In genomic region chr6:112696056-112696950, GRCm38 (mm10) we compare ENCODE assay signal across 8 mouse cellular contexts. TPM values are rescaled to one million over a fixed set of nuclear protein-coding genes. Genes with fewer than 3 reads are reported as not detected.
A peak's percentile ranks its signal among the peaks of the same experiment; 100 is the strongest.
DNase-seq lines count a peak whose midpoint lies in the region; ATAC-seq and TF ChIP-seq lines count a peak whose summit lies in the region.

Gene Rad18, minus strand, starts transcription at chr6:112696686.

- no peaks in the 10 kb centered on the region for H3K4me1 ChIP-seq in brown adipose tissue, adult 24 weeks (ENCODE audit: control insufficient read depth, insufficient read depth, insufficient read length, low read length)
- 0 out of 4 replicates have a peak, but pooled peaks cover 0 to 6% of the 10 kb centered on the region in 2 experiments for H3K4me1 ChIP-seq in heart, embryonic 14.5 days (ENCODE audit: control insufficient read depth in 2 of 2, insufficient read depth in 2 of 2, low read length in 2 of 2)
- H3K4me1 ChIP-seq in liver, embryonic 16.5 days (ENCODE audit: control insufficient read depth, low read depth, low read length) = peaks cover 15% of the 10 kb centered on the region
- peaks cover 10% of the 10 kb centered on the region for H3K4me1 ChIP-seq in neural tube, embryonic 13.5 days (replicated peaks)
- peaks cover 6% of the 10 kb centered on the region for H3K4me1 ChIP-seq in testis, adult 2 months (ENCODE audit: control insufficient read depth, insufficient read depth, low read length)

- TF ChIP-seq POLR2A in testis, adult 2 months (IDR thresholded peaks at IDR 0.05; ENCODE audit: control insufficient read depth, low read depth, low read length) = peak; percentile 94

- H3K4me2 ChIP-seq in heart, embryonic 14.5 days (ENCODE audit: low read length) = peak within 1 kb of the TSS; percentile 81
- H3K4me2 ChIP-seq in liver, embryonic 16.5 days (ENCODE audit: low read depth, low read length) = peak within 1 kb of the TSS; percentile 66
- H3K4me2 ChIP-seq in neural tube, embryonic 13.5 days = peak within 1 kb of the TSS; percentile 84

- peak; percentile 85 for ATAC-seq in CD4-positive, CD25-positive, alpha-beta regulatory T cell, adult 4 months
- peak; percentile 93 for ATAC-seq in heart, embryonic 14.5 days (ENCODE audit: insufficient number of reproducible peaks, insufficient read depth, low FRiP score, low read depth)
- peak; percentile 95 for ATAC-seq in liver, embryonic 16.5 days (ENCODE audit: low read depth)
- peak; percentile 94 for ATAC-seq in neural tube, embryonic 13.5 days (ENCODE audit: low read depth)

- peak within 1 kb of the TSS; percentile 82 for H3K4me3 ChIP-seq in brown adipose tissue, adult 24 weeks (ENCODE audit: insufficient read depth, low read depth, low read length)
- peak within 1 kb of the TSS; percentile 63 to 76 for H3K4me3 ChIP-seq in heart, embryonic 14.5 days (ENCODE audit: control insufficient read depth in 1 of 2, insufficient read depth in 1 of 2, low read depth in 1 of 2, low read length in 2 of 2)
- H3K4me3 ChIP-seq in liver, embryonic 16.5 days (ENCODE audit: low read depth, low read length) = peak within 1 kb of the TSS; percentile 83
- peak within 1 kb of the TSS; percentile 77 for H3K4me3 ChIP-seq in neural tube, embryonic 13.5 days
- peak within 1 kb of the TSS; percentile 100 for H3K4me3 ChIP-seq in testis, adult 2 months (ENCODE audit: control insufficient read depth, low read depth, low read length)

- H3K9ac ChIP-seq in heart, embryonic 14.5 days (ENCODE audit: low read length) = peak within 1 kb of the TSS; percentile 86
- H3K9ac ChIP-seq in liver, embryonic 16.5 days (ENCODE audit: low read depth, low read length) = peak within 1 kb of the TSS; percentile 90
- peak within 1 kb of the TSS; percentile 73 for H3K9ac ChIP-seq in neural tube, embryonic 13.5 days

- no peaks in the 10 kb centered on the region; the same call in 1 of the 2 replicates for H3K27me3 ChIP-seq in heart, embryonic 14.5 days (ENCODE audit: control insufficient read depth, insufficient read depth, low read length)
- H3K27me3 ChIP-seq in liver, embryonic 16.5 days (ENCODE audit: control insufficient read depth, insufficient read depth, low read depth, low read length) = no peaks in the 10 kb centered on the region; the same call in 1 of the 2 replicates
- H3K27me3 ChIP-seq in neural tube, embryonic 13.5 days = peaks cover 5% of the 10 kb centered on the region; the same call in 1 of the 2 replicates
- H3K27me3 ChIP-seq in testis, adult 2 months (ENCODE audit: control insufficient read depth, insufficient read depth, low read length) = no peaks in the 10 kb centered on the region

- H3K9me3 ChIP-seq in heart, embryonic 14.5 days (ENCODE audit: control insufficient read depth, low read length) = no peaks in the 10 kb centered on the region
- H3K9me3 ChIP-seq in liver, embryonic 16.5 days (replicated peaks; ENCODE audit: control insufficient read depth, low read length) = no peaks in the 10 kb centered on the region
- H3K9me3 ChIP-seq in neural tube, embryonic 13.5 days = no peaks in the 10 kb centered on the region

- WGBS in heart, embryonic 14.5 days = under 1% methylated on average over 77 of the region's 77 CpGs
- WGBS in liver, embryonic 16.5 days (ENCODE audit: insufficient replicate concordance) = under 1% methylated on average over 77 of the region's 77 CpGs
- WGBS in neural tube, embryonic 13.5 days = under 1% methylated on average over 77 of the region's 77 CpGs

- peaks cover 9% of the 10 kb centered on the region for H3K36me3 ChIP-seq in heart, embryonic 14.5 days (ENCODE audit: control insufficient read depth, insufficient read depth, low read length)
- H3K36me3 ChIP-seq in liver, embryonic 16.5 days (ENCODE audit: control insufficient read depth, insufficient read depth) = peaks cover 8% of the 10 kb centered on the region
- H3K36me3 ChIP-seq in neural tube, embryonic 13.5 days = no peaks in the 10 kb centered on the region
- H3K36me3 ChIP-seq in testis, adult 2 months (ENCODE audit: control insufficient read depth, insufficient read depth, low read length) = peaks cover 3% of the 10 kb centered on the region; the same call in 1 of the 2 replicates

- TF ChIP-seq CTCF in testis, adult 2 months (IDR thresholded peaks at IDR 0.05; ENCODE audit: control insufficient read depth, insufficient read depth, insufficient replicate concordance, low read depth, low read length) = no peak

- no peak within 1 kb of the TSS for H3K27ac ChIP-seq in brown adipose tissue, adult 24 weeks (replicated peaks; ENCODE audit: low read depth, low read length)
- peak within 1 kb of the TSS; percentile 55 to 77; a peak in 3 of 4 replicates for H3K27ac ChIP-seq in heart, embryonic 14.5 days (replicated peaks in 1 of 2; ENCODE audit: control insufficient read depth in 1 of 2, insufficient read depth in 1 of 2, low read depth in 2 of 2, low read length in 2 of 2)
- H3K27ac ChIP-seq in liver, embryonic 16.5 days (ENCODE audit: low read length) = peak within 1 kb of the TSS; percentile 96
- no peak within 1 kb of the TSS for H3K27ac ChIP-seq in neural tube, embryonic 13.5 days (replicated peaks)
- peak within 1 kb of the TSS; percentile 99 for H3K27ac ChIP-seq in testis, adult 2 months (ENCODE audit: control insufficient read depth, insufficient read depth, low read depth, low read length)

- DNase-seq in fat pad, adult 2 months (ENCODE audit: extremely low read depth, low read depth, low spot score) = peak; percentile 10
- DNase-seq in kidney, postnatal 14 days = peak; percentile 89

RNA-seq across cellular contexts. Expression of gene Rad18, which starts in this region (rescaled TPM):
- 10 to 100 TPM; 40.4 to 56.2 TPM for polyA plus RNA-seq in CD4-positive, CD25-positive, alpha-beta regulatory T cell, adult 4 months (2017; shearing (Covaris generic))
- 1.7 and 3.4 TPM in 2 replicates for polyA plus RNA-seq in brown adipose tissue, adult 24 weeks (2012; ENCODE audit: insufficient read depth, insufficient read length, missing spikeins)
- 17.8 and 19.0 TPM in 2 replicates for polyA plus RNA-seq in heart, embryonic 14.5 days (2014; fragmentation: Nextera tagmentation; extraction: Ambion mirVana)
- 22.6 and 24.4 TPM in 2 replicates for polyA plus RNA-seq in liver, embryonic 16.5 days (2015; fragmentation: Nextera tagmentation; extraction: Ambion mirVana)
- 13.4 and 13.7 TPM in 2 replicates for polyA plus RNA-seq in neural tube, embryonic 13.5 days (2015; fragmentation: Nextera tagmentation; extraction: Ambion mirVana)
- polyA plus RNA-seq in testis, adult 2 months (2012; rRNA removed) = 21.1 and 24.1 TPM in 2 replicates

Comparison
In these comparisons a context has a peak if more than half of its experiments do, and no peak if none do; other contexts are left out.
1. H3K27ac ChIP-seq: peak in heart, embryonic 14.5 days (2 of 2), liver, embryonic 16.5 days (single experiment) and testis, adult 2 months (single experiment); none in brown adipose tissue, adult 24 weeks (single experiment) and neural tube, embryonic 13.5 days (single experiment).
2. Peak in every context shown above with its lines, with median percentiles within 50 percentile points of each other: ATAC-seq, H3K4me3 ChIP-seq, H3K4me2 ChIP-seq and H3K9ac ChIP-seq.